Mouse (Mus musculus): ENCODE measurements around the gene Stat6. TPM values are rescaled to one million over a fixed set of nuclear protein-coding genes. Genes with fewer than 3 reads are reported as not detected.

Gene Stat6
- 22.9 and 23.1 TPM in 2 replicates for polyA plus RNA-seq (2014; fragmentation: Nextera tagmentation; extraction: Ambion mirVana)

GRCm38 (mm10) chr10:127642772-127643552 lies at the start of gene Stat6:
TSS of gene Stat6 (plus strand) at chr10:127642986.
- ATAC-seq (ENCODE audit: low read depth), result peak; percentile 60
- WGBS, result 3% methylated on average over 31 of the region's 37 CpGs

GRCm38 (mm10) chr10:127594405-127594804 lies 48.4 kb upstream of the Stat6 start:
- no peak overlapping the region for H3K9ac ChIP-seq (ENCODE audit: low read depth, low read length)
- 85% methylated on average over 8 of the region's 8 CpGs for WGBS
- no peak overlapping the region for H3K27ac ChIP-seq (replicated peaks; ENCODE audit: low read depth, low read length)
- DNase-seq (ENCODE audit: low spot score) (no peak), ATAC-seq (ENCODE audit: low read depth) (no peak)
- H3K27me3 ChIP-seq (replicated peaks; ENCODE audit: control insufficient read depth, insufficient read depth, low read length), result no peaks in the 10 kb centered on the region
- H3K9me3 ChIP-seq (ENCODE audit: control insufficient read depth, low read length), result no peaks in the 10 kb centered on the region
- peaks cover 29% of the 10 kb centered on the region for H3K4me1 ChIP-seq (ENCODE audit: control insufficient read depth, insufficient read depth, low read length)
- H3K4me2 ChIP-seq (ENCODE audit: low read depth, low read length), result no peak overlapping the region
- peaks cover 68% of the 10 kb centered on the region for H3K36me3 ChIP-seq (ENCODE audit: control insufficient read depth, insufficient read depth, low read length)
- no peak overlapping the region for H3K4me3 ChIP-seq (ENCODE audit: low read depth, low read length)

More at GRCm38 (mm10) chr10:127642772-127643552, at the start of gene Stat6:
- H3K4me2 ChIP-seq (ENCODE audit: low read depth, low read length), result peak within 1 kb of the TSS; percentile 87
- H3K4me3 ChIP-seq (ENCODE audit: low read depth, low read length), result peak within 1 kb of the TSS; percentile 56
- H3K27me3 ChIP-seq (replicated peaks; ENCODE audit: control insufficient read depth, insufficient read depth, low read length), result no peaks in the 10 kb centered on the region
- no peaks in the 10 kb centered on the region for H3K36me3 ChIP-seq (ENCODE audit: control insufficient read depth, insufficient read depth, low read length)
- no peaks in the 10 kb centered on the region for H3K9me3 ChIP-seq (ENCODE audit: control insufficient read depth, low read length)
- peak; percentile 83 for DNase-seq (ENCODE audit: low spot score)
- peaks cover 18% of the 10 kb centered on the region for H3K4me1 ChIP-seq (ENCODE audit: control insufficient read depth, insufficient read depth, low read length)
- H3K9ac ChIP-seq (ENCODE audit: low read depth, low read length), result peak within 1 kb of the TSS; percentile 75
- H3K27ac ChIP-seq (replicated peaks; ENCODE audit: low read depth, low read length), result peak within 1 kb of the TSS; percentile 91

DNA sequence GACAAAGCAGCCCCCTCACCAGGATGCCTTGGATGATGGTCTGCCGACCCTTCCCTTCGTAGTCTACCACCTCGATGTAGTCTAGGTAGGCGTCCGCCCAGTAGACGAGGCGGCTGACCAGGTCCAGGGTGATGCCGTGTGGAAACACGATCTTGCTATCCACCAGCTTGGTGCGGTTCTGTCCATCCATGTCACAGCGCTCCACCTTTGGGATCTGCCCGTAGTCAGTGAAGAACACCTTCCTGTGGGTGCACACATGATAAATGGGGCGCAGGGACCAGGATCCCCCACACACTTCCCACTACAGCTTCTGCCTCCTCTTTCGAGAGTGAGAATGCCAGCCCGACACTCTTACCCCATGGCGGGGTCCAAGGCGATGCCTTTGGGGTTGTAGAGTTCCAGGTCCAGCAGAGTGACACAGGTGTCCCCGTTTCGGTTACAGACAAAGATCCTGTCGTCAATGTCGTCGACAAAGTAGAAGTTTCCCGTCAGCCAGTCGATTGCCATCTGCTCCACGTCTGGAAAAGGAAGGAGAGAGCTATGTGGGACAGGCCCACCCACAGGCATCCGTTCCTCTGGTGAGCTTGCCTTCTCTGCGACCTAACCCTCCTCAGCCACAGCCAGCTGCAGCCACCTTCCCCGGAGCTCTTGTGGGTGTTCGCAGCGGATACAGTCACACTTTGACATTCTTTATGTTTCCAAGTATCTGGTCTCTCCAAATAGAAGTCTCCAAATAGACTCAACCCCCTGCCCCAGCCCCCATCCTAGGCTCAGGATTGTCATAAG lies 47.7 kb upstream of the Stat6 start:
- no peak overlapping the region for H3K9ac ChIP-seq (ENCODE audit: low read depth, low read length)
- H3K27me3 ChIP-seq (replicated peaks; ENCODE audit: control insufficient read depth, insufficient read depth, low read length), result no peaks in the 10 kb centered on the region
- H3K36me3 ChIP-seq (ENCODE audit: control insufficient read depth, insufficient read depth, low read length), result peaks cover 61% of the 10 kb centered on the region
- peaks cover 36% of the 10 kb centered on the region for H3K4me1 ChIP-seq (ENCODE audit: control insufficient read depth, insufficient read depth, low read length)
- WGBS, result 85% methylated on average over 30 of the region's 30 CpGs
- no peak for ATAC-seq (ENCODE audit: low read depth)
- H3K27ac ChIP-seq (replicated peaks; ENCODE audit: low read depth, low read length), result peak overlapping the region; percentile 10; the same call in 1 of the 2 replicates
- no peak overlapping the region for H3K4me3 ChIP-seq (ENCODE audit: low read depth, low read length)
- no peaks in the 10 kb centered on the region for H3K9me3 ChIP-seq (ENCODE audit: control insufficient read depth, low read length)
- H3K4me2 ChIP-seq (ENCODE audit: low read depth, low read length), result no peak overlapping the region
- no peak for DNase-seq (ENCODE audit: low spot score)

GRCm38 (mm10) chr10:127596321-127596941 lies 46.4 kb upstream of the Stat6 start:
- Histone ChIP-seq H3K9ac (ENCODE audit: low read depth, low read length) (no peak overlapping the region), H3K4me2 (ENCODE audit: low read depth, low read length) (no peak overlapping the region), H3K27ac (replicated peaks; ENCODE audit: low read depth, low read length) (peak overlapping the region; percentile 80), H3K36me3 (ENCODE audit: control insufficient read depth, insufficient read depth, low read length) (peaks cover 58% of the 10 kb centered on the region), H3K4me3 (ENCODE audit: low read depth, low read length) (no peak overlapping the region), H3K9me3 (ENCODE audit: control insufficient read depth, low read length) (no peaks in the 10 kb centered on the region), H3K4me1 (ENCODE audit: control insufficient read depth, insufficient read depth, low read length) (peaks cover 49% of the 10 kb centered on the region), H3K27me3 (replicated peaks; ENCODE audit: control insufficient read depth, insufficient read depth, low read length) (no peaks in the 10 kb centered on the region)
- WGBS, result 52% methylated on average over 7 of the region's 7 CpGs
- DNase-seq (ENCODE audit: low spot score) (peak; percentile 49), ATAC-seq (ENCODE audit: low read depth) (no peak)

- no peak overlapping the region for H3K4me2 ChIP-seq (ENCODE audit: low read depth, low read length)
These were observed 45.4 kb upstream of the Stat6 start for GRCm38 (mm10) chr10:127597311-127597901.

GRCm38 (mm10) chr10:127598607-127599006 lies 44.2 kb upstream of the Stat6 start:
- Histone ChIP-seq H3K9ac (ENCODE audit: low read depth, low read length) (no peak overlapping the region), H3K4me1 (ENCODE audit: control insufficient read depth, insufficient read depth, low read length) (peaks cover 50% of the 10 kb centered on the region), H3K27ac (replicated peaks; ENCODE audit: low read depth, low read length) (no peak overlapping the region), H3K9me3 (ENCODE audit: control insufficient read depth, low read length) (no peaks in the 10 kb centered on the region), H3K36me3 (ENCODE audit: control insufficient read depth, insufficient read depth, low read length) (peaks cover 58% of the 10 kb centered on the region), H3K4me3 (ENCODE audit: low read depth, low read length) (no peak overlapping the region), H3K4me2 (ENCODE audit: low read depth, low read length) (no peak overlapping the region), H3K27me3 (replicated peaks; ENCODE audit: control insufficient read depth, insufficient read depth, low read length) (no peaks in the 10 kb centered on the region)
- 56% methylated on average over 8 of the region's 8 CpGs for WGBS
- no peak for DNase-seq (ENCODE audit: low spot score)
- ATAC-seq (ENCODE audit: low read depth), result no peak

More at GRCm38 (mm10) chr10:127597311-127597901, 45.4 kb upstream of the Stat6 start:
- Histone ChIP-seq H3K27me3 (replicated peaks; ENCODE audit: control insufficient read depth, insufficient read depth, low read length) (no peaks in the 10 kb centered on the region), H3K9me3 (ENCODE audit: control insufficient read depth, low read length) (no peaks in the 10 kb centered on the region), H3K9ac (ENCODE audit: low read depth, low read length) (no peak overlapping the region), H3K4me1 (ENCODE audit: control insufficient read depth, insufficient read depth, low read length) (peaks cover 50% of the 10 kb centered on the region), H3K4me3 (ENCODE audit: low read depth, low read length) (no peak overlapping the region), H3K27ac (replicated peaks; ENCODE audit: low read depth, low read length) (peak overlapping the region; percentile 80), H3K36me3 (ENCODE audit: control insufficient read depth, insufficient read depth, low read length) (peaks cover 58% of the 10 kb centered on the region)
- WGBS, result 59% methylated on average over 5 of the region's 5 CpGs
- DNase-seq (ENCODE audit: low spot score) (peak; percentile 82), ATAC-seq (ENCODE audit: low read depth) (peak; percentile 72)

- Histone ChIP-seq H3K9me3 (ENCODE audit: control insufficient read depth, low read length) (no peaks in the 10 kb centered on the region), H3K4me3 (ENCODE audit: low read depth, low read length) (no peak overlapping the region), H3K4me1 (ENCODE audit: control insufficient read depth, insufficient read depth, low read length) (peaks cover 50% of the 10 kb centered on the region), H3K36me3 (ENCODE audit: control insufficient read depth, insufficient read depth, low read length) (peaks cover 58% of the 10 kb centered on the region), H3K27me3 (replicated peaks; ENCODE audit: control insufficient read depth, insufficient read depth, low read length) (no peaks in the 10 kb centered on the region), H3K9ac (ENCODE audit: low read depth, low read length) (no peak overlapping the region), H3K4me2 (ENCODE audit: low read depth, low read length) (no peak overlapping the region), H3K27ac (replicated peaks; ENCODE audit: low read depth, low read length) (peak overlapping the region; percentile 87)
- WGBS, result 70% methylated on average over 11 of the region's 11 CpGs
- no peak for ATAC-seq (ENCODE audit: low read depth)
- no peak for DNase-seq (ENCODE audit: low spot score)
These were observed 43.5 kb upstream of the Stat6 start for GRCm38 (mm10) chr10:127599252-127599651.
